Mouse (Mus musculus) hindbrain, embryonic 15.5 days (tissue): ENCODE measurements around the gene Olfr814. TPM values are rescaled to one million over a fixed set of nuclear protein-coding genes. Genes with fewer than 3 reads are reported as not detected.
"Not testable (repeated sequence)": the region's sequence is repeated elsewhere in the genome, so short reads cannot be mapped to it uniquely, and the experiment has no call there.

Source experiments
- ATAC-seq: fragments of 200-750 bp; cut with Nextera tagmentation; 2 replicates; pipeline ENCODE4 v1.8.0; 2017; ENCODE audit warnings: low read depth, moderate number of reproducible peaks, moderate TSS enrichment; ENCODE audit not compliant: low FRiP score
- H3K27ac ChIP-seq: fragments of 300-500 bp; sonication (generic); replicated peaks from 2 replicates; pipeline ENCODE4 v1.5.1; 2015; ENCODE audit warnings: mild to moderate bottlenecking, inconsistent platforms
- H3K27me3 ChIP-seq: fragments of 300-500 bp; sonication (generic); 2 replicates; pipeline ENCODE4 v1.6.1; 2015; ENCODE audit warnings: control low read depth, inconsistent platforms
- H3K36me3 ChIP-seq: fragments of 300-500 bp; sonication (generic); 2 replicates; pipeline ENCODE4 v1.6.1; 2015; ENCODE audit warnings: control low read depth, inconsistent platforms
- H3K4me1 ChIP-seq: fragments of 300-500 bp; sonication (generic); replicated peaks from 2 replicates; pipeline ENCODE4 v1.6.1; 2015; ENCODE audit warnings: control low read depth, inconsistent platforms
- H3K4me2 ChIP-seq: fragments of 300-500 bp; sonication (generic); 2 replicates; pipeline ENCODE4 v1.6.1; 2015; ENCODE audit warnings: moderate library complexity, mild to moderate bottlenecking, inconsistent platforms
- H3K4me3 ChIP-seq: fragments of 300-500 bp; sonication (generic); 2 replicates; pipeline ENCODE4 v1.5.1; 2015; ENCODE audit warnings: mild to moderate bottlenecking, inconsistent platforms
- H3K9ac ChIP-seq: fragments of 300-500 bp; sonication (generic); 2 replicates; pipeline ENCODE4 v1.6.1; 2015; ENCODE audit warnings: inconsistent platforms
- H3K9me3 ChIP-seq: fragments of 300-500 bp; sonication (generic); 2 replicates; pipeline ENCODE4 v1.6.1; 2016; ENCODE audit warnings: control low read depth, inconsistent platforms
- WGBS: fragments of 180-500 bp; shearing (Covaris S2); methylation state at CpG from one replicate; pipeline ENCODE4 v1.1.7; 2015; 5-methylcytosine and 5-hydroxymethylcytosine counted together
- polyA plus RNA-seq: library from polyadenylated mRNA; unstranded; fragments of >200 nt; fragmentation: Nextera tagmentation; extraction: Ambion mirVana; gene quantifications from 2 replicates; pipeline ENCODE4 v1.2.1, GENCODE M21; 2015

The Olfr814 gene
- not detected in 2 replicates for polyA plus RNA-seq

DNA sequence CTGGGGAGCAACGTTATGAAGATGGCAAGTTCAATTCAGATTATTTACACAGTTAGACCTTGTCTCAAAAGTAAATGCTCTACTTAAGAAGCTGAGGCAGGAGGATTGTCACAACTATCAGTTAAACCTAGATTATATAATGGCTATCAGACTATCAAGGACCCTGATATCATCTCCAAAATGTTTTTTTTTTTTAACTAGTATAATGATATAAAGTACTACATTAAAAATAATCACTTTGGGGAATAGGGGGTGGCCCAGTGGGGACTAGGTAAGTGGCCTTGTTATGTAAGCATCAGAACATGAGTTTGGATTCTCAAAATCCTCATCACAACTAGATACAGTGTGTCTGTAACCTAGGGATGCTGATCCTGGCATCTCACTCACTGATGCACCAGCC, at the start of gene Olfr814:
TSS of gene Olfr814 (minus strand) at position 101 of the 400 bp plus-strand sequence.
- H3K27me3 ChIP-seq, H3K9me3 ChIP-seq, H3K36me3 ChIP-seq, H3K4me1 ChIP-seq, H3K9ac ChIP-seq, H3K4me3 ChIP-seq, H3K4me2 ChIP-seq, ATAC-seq, H3K27ac ChIP-seq: not testable (repeated sequence)
- 64% methylated on average over 1 of the region's 1 CpGs for WGBS

DNA sequence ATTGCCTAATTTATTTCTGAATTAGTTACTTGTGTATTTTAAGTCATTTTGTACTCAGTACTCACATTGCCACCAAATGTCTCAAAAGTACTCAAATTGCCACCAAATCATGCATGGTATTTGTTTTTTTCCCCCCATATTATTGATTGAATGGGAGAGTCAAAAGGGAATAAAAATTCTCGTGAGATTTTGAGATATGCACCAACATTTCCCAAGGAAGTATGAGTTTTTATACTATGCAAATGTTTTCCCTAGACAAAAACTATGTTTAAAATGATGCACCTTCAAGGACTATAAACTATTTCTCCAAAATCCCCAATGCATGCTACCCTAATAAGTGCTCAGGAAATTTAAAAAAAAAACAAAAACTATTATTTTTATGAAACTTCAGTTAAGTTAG, 35.8 kb upstream of the Olfr814 start, which contains the start of gene Olfr816:
TSS of gene Olfr816 (minus strand) at position 101 of the 400 bp plus-strand sequence.
- Histone ChIP-seq H3K4me1 (no peaks in the 10 kb centered on the region), H3K9me3 (no peaks in the 10 kb centered on the region), H3K36me3 (no peaks in the 10 kb centered on the region), H3K4me3 (no peak within 1 kb of the TSS), H3K27ac (no peak within 1 kb of the TSS), H3K27me3 (no peaks in the 10 kb centered on the region), H3K9ac (no peak within 1 kb of the TSS), H3K4me2 (no peak within 1 kb of the TSS)
- 62% methylated on average over 1 of the region's 1 CpGs for WGBS
- ATAC-seq: no peak

- 94% methylated on average over 1 of the region's 1 CpGs for WGBS
- not testable (repeated sequence) for H3K4me3 ChIP-seq, H3K9ac ChIP-seq, ATAC-seq, H3K4me1 ChIP-seq, H3K36me3 ChIP-seq, H3K4me2 ChIP-seq, H3K27me3 ChIP-seq, H3K9me3 ChIP-seq, H3K27ac ChIP-seq
These were observed 26.1 kb upstream of the Olfr814 start, which contains the start of gene Olfr815 for GRCm38 (mm10) chr10:129905767-129906166. Gene Olfr815 (minus strand): TSS chr10:129905867.

- Histone ChIP-seq H3K9me3 (no peaks in the 10 kb centered on the region), H3K36me3 (no peaks in the 10 kb centered on the region), H3K4me1 (no peaks in the 10 kb centered on the region), H3K27me3 (no peaks in the 10 kb centered on the region), H3K9ac (no peak overlapping the region), H3K4me3 (no peak overlapping the region), H3K4me2 (no peak overlapping the region), H3K27ac (no peak overlapping the region)
- ATAC-seq: no peak
- 85% methylated on average over 7 of the region's 7 CpGs for WGBS
These were observed 6.3 kb upstream of the Olfr814 start for GRCm38 (mm10) chr10:129885934-129886333.

- ATAC-seq, H3K36me3 ChIP-seq, H3K27me3 ChIP-seq, H3K4me1 ChIP-seq, H3K4me2 ChIP-seq, H3K9me3 ChIP-seq, H3K4me3 ChIP-seq, H3K27ac ChIP-seq, H3K9ac ChIP-seq: not testable (repeated sequence)
- WGBS: 84% methylated on average over 6 of the region's 6 CpGs
These were observed 5.8 kb upstream of the Olfr814 start for GRCm38 (mm10) chr10:129885496-129885895.

DNA sequence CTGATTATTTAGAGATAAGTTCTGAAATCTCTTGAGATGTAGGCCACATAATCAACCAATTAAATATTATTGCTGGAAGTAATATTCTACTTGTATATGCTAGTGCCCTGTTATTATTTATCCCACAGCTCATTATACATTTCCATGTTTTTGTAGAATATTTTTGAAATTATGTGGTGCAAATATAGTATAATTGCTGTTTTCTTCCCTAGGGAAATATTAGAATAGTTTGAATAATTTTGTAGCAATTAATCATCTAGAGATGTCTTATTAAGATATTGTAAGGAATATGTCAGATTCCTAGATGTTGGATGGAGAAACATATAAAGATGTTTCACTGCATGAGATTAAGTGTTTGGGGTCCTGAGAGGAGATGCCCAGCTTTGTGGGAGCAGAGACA, 24.6 kb downstream of the Olfr814 start, which contains the start of gene Olfr813:
TSS of gene Olfr813 (plus strand) at position 301 of the 400 bp plus-strand sequence.
- Histone ChIP-seq H3K4me1 (no peaks in the 10 kb centered on the region), H3K27ac (no peak within 1 kb of the TSS)
- no peak for ATAC-seq

GRCm38 (mm10) chr10:129847343-129847742, 32.3 kb downstream of the Olfr814 start:
- 42% methylated on average over 1 of the region's 1 CpGs for WGBS
- Histone ChIP-seq H3K27ac (no peak overlapping the region), H3K27me3 (no peaks in the 10 kb centered on the region), H3K36me3 (no peaks in the 10 kb centered on the region), H3K4me3 (no peak overlapping the region), H3K4me2 (no peak overlapping the region), H3K9me3 (no peaks in the 10 kb centered on the region), H3K9ac (no peak overlapping the region), H3K4me1 (no peaks in the 10 kb centered on the region)
- ATAC-seq: no peak

More for the DNA sequence above, 24.6 kb downstream of the Olfr814 start, which contains the start of gene Olfr813:
- H3K4me3 ChIP-seq: no peak within 1 kb of the TSS
- H3K36me3 ChIP-seq: no peaks in the 10 kb centered on the region
- no peaks in the 10 kb centered on the region for H3K27me3 ChIP-seq
- H3K4me2 ChIP-seq: no peak within 1 kb of the TSS
- H3K9ac ChIP-seq: no peak within 1 kb of the TSS
- no peaks in the 10 kb centered on the region for H3K9me3 ChIP-seq

DNA sequence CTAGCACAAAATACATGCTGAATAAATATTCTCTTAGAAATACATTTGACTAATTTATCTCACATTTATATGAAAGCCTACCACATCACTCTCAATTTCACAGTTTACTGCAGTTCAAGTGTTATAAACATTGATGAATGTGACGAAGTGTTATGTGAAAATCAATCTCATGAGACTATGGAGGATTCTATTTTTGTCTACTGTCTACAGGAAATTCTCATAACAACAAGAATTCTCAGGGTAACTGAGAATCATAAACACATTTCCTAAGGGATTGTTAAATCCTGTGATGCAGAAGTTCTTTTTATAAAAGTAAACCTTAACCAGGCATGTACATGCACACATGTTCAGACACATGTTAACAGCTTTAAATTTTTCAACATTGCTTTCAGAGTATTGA, 33.7 kb downstream of the Olfr814 start, which contains the start of gene Olfr812:
TSS of gene Olfr812 (minus strand) at position 101 of the 400 bp plus-strand sequence.
- H3K9ac ChIP-seq: no peak within 1 kb of the TSS
- H3K27me3 ChIP-seq: no peaks in the 10 kb centered on the region
- H3K9me3 ChIP-seq: no peaks in the 10 kb centered on the region
- H3K4me3 ChIP-seq: no peak within 1 kb of the TSS
- no peak for ATAC-seq
- no peaks in the 10 kb centered on the region for H3K36me3 ChIP-seq
- H3K4me2 ChIP-seq: no peak within 1 kb of the TSS
- no peak within 1 kb of the TSS for H3K27ac ChIP-seq
- 86% methylated on average over 1 of the region's 1 CpGs for WGBS
- H3K4me1 ChIP-seq: no peaks in the 10 kb centered on the region

Other genes with a start within 250 kb of the Olfr814 start
- not detected in 2 replicates for gene Olfr799, start 242.4 kb downstream of the Olfr814 start, polyA plus RNA-seq
- gene Olfr800, start 222.2 kb downstream of the Olfr814 start, polyA plus RNA-seq: not detected in 2 replicates
- gene Olfr801, start 206.0 kb downstream of the Olfr814 start, polyA plus RNA-seq: not detected in 2 replicates
- gene Olfr802, start 191.7 kb downstream of the Olfr814 start, polyA plus RNA-seq: 0.04 TPM in 1 of 2 replicates, not detected in the other
- not detected in 2 replicates for gene Olfr803, start 185.6 kb downstream of the Olfr814 start, polyA plus RNA-seq
- gene Olfr804, start 176.6 kb downstream of the Olfr814 start, polyA plus RNA-seq: not detected in 2 replicates
- not detected in 2 replicates for gene Olfr805, start 150.5 kb downstream of the Olfr814 start, polyA plus RNA-seq
- gene Olfr806, start 137.9 kb downstream of the Olfr814 start, polyA plus RNA-seq: not detected in 2 replicates
- gene Olfr807, start 122.1 kb downstream of the Olfr814 start, polyA plus RNA-seq: not detected in 2 replicates
- not detected in 2 replicates for gene Olfr808, start 114.4 kb downstream of the Olfr814 start, polyA plus RNA-seq
- not detected in 2 replicates for gene Olfr809, start 105.2 kb downstream of the Olfr814 start, polyA plus RNA-seq
- gene Olfr810, start 84.9 kb downstream of the Olfr814 start, polyA plus RNA-seq: not detected in 2 replicates
- gene Olfr811, start 75.5 kb downstream of the Olfr814 start, polyA plus RNA-seq: not detected in 2 replicates
- gene Olfr812, start 33.8 kb downstream of the Olfr814 start, polyA plus RNA-seq: not detected in 2 replicates
- not detected in 2 replicates for gene Olfr813, start 24.5 kb downstream of the Olfr814 start, polyA plus RNA-seq
- gene Olfr815, start 26.0 kb upstream of the Olfr814 start, polyA plus RNA-seq: not detected in 2 replicates
- not detected in 2 replicates for gene Olfr816, start 35.7 kb upstream of the Olfr814 start, polyA plus RNA-seq
- not detected in 2 replicates for gene Olfr818, start 69.2 kb upstream of the Olfr814 start, polyA plus RNA-seq
- gene Olfr819, start 87.4 kb upstream of the Olfr814 start, polyA plus RNA-seq: not detected in 2 replicates
- not detected in 2 replicates for gene Olfr247, start 96.3 kb upstream of the Olfr814 start, polyA plus RNA-seq
- gene Gm10310, start 105.2 kb upstream of the Olfr814 start, polyA plus RNA-seq: not detected in 2 replicates
- gene Olfr820, start 132.8 kb upstream of the Olfr814 start, polyA plus RNA-seq: not detected in 2 replicates
- gene Olfr821, start 150.5 kb upstream of the Olfr814 start, polyA plus RNA-seq: not detected in 2 replicates
- not detected in 2 replicates for gene Olfr822, start 191.4 kb upstream of the Olfr814 start, polyA plus RNA-seq
- gene Olfr823, start 235.5 kb upstream of the Olfr814 start, polyA plus RNA-seq: not detected in 2 replicates